Mouse (Mus musculus) cerebellum, postnatal 14 days (tissue): ENCODE results near the gene Sgpp1.
A peak's percentile ranks its signal among the peaks of the same experiment; 100 is the strongest.

Source experiments
- DNase-seq, 2 experiments: peaks; one replicate each; pipeline ENCODE4 v3.0.0; 2021; ENCODE audit warnings: mixed read lengths in 2 of 2

Gene Sgpp1

GRCm38 (mm10) chr12:75735246-75736200, at the start of gene Sgpp1:
Gene Sgpp1 (minus strand): TSS chr12:75735729.
- peak; percentile 85 to 89 for DNase-seq

DNA sequence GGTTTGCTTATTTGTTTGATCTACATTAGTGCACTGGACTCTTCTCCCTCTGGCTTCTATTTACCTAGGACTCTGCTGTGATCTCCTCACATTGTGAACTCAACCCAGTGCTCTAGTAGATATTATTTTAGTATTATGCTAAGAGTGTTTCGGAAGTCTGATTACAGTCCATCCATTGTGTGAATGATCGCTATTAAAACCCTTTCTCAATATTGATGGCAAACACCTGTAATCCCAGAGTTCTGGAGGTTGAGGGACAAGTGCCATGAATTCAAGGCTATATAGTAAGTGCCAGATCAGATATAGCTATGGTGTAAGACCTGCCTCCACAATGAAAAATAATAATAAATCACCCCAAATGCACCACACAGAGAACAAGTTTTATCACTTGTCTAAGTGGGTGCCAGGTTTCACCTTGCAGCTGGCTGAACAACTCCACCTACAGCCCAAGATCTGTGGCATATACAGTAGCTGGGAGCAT, 48.8 kb upstream of the Sgpp1 start:
- no peak for DNase-seq

- DNase-seq, result no peak
Measured at GRCm38 (mm10) chr12:75781995-75782394, 46.5 kb upstream of the Sgpp1 start.

DNA sequence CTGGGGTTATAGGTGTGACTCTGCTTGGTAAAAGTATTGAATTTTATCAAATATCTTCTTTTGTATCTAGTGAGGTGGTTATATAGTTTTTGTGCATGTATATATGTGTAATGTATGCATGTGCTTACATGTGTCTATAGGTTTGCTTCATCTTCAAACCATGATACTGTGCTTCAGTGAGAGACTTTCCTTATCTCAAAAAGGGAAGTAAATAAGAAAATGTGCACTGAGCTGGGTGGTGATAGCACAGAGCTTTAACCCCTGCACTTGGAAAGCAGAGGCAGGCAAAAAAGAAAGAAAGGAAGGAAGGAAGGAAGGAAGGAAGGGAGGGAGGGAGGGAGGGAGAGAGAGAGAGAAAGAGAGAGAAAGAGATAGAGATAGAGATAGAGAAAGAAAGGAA, 45.9 kb upstream of the Sgpp1 start:
- no peak for DNase-seq

GRCm38 (mm10) chr12:75772424-75773034, 37.0 kb upstream of the Sgpp1 start:
- peak; percentile 44 to 73 for DNase-seq

DNA sequence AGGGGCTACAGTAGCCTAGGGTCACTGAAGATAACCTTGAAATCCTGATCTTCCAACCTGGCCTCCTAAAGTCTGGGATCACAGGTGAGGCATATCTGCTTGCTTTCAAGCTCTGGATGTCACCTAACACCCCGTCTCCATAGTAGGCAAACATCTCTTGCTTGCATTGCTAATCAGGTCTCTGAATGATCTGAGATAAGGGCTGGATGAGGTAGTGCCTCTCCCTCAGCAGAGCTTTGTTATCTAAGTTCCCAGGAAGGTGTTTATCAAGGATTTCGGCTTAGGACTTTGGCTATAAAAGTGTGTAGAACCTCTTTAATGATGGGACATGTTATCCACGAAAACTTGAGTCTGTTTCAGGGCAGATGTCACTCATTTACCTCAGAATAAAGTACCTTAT, 35.9 kb upstream of the Sgpp1 start:
- DNase-seq, result no peak

- DNase-seq, result no peak
Measured at GRCm38 (mm10) chr12:75766885-75767317, 31.4 kb upstream of the Sgpp1 start.

GRCm38 (mm10) chr12:75766395-75766794, 30.9 kb upstream of the Sgpp1 start:
- DNase-seq, result no peak

GRCm38 (mm10) chr12:75765751-75766150, 30.2 kb upstream of the Sgpp1 start:
- DNase-seq, result no peak

DNA sequence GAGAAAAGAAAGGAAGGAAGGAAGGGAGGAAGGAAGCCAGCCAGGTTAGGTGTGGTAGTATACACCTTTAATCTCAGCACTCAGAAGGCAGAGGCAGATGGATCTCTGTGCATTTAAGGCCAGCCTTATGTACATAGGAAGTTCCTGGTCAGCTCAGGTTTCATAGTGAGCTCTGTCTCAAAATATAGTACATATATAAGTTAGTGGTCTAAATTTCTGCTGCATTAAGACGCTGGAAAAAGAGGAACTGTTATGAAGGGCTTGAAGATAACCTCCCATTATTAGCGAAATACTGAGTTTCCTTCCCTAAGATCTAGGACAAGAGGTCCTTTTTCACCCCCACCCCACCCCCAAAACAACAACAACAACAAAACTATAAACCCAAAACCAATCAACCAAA, 20.9 kb upstream of the Sgpp1 start:
- DNase-seq, result no peak

- no peak for DNase-seq
Measured at GRCm38 (mm10) chr12:75753730-75754129, 18.2 kb upstream of the Sgpp1 start.

DNA sequence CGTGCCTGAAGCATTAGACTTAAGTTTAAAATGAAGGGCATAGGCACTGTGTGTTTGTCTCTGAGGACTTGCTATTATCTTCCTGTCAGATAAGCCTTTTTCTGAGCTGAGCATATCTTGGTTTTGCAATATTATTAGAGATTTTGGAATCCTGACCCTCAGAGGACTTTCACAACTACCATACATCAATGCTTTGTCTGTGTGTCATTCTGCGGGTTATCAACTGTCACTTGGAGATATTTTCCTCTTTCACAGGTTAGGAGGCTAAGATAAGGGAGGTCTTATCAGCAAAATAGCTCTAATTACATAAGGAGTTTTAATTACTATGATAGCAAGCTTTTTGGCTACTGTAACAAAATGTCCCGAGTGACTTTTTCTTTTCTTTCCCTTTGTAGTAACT, 16.5 kb upstream of the Sgpp1 start:
- DNase-seq, result no peak

DNA sequence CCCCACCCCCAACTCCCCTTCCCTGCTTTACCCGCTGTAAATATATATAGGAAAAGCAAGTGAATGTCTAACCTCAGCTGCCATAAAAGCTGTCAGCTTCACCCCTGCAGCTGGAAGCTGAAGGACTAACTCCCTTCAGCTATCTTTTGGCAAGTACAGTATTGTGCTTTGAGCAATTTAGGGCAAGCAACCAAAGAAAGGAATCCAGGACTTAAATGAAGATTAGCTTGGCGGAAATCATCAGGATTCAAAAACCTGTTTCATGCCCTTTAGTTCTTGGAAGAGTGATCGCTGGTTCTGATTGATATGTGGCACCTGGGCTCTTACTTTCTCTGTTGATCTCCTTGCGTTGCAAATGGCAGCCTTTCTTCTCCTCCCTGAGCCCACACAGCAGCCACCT, 13.0 kb upstream of the Sgpp1 start:
- no peak for DNase-seq

- DNase-seq, result no peak
Measured at GRCm38 (mm10) chr12:75745697-75746290, 10.3 kb upstream of the Sgpp1 start.

GRCm38 (mm10) chr12:75742101-75742500, 6.6 kb upstream of the Sgpp1 start:
- DNase-seq, result no peak

GRCm38 (mm10) chr12:75741273-75741672, 5.7 kb upstream of the Sgpp1 start:
- no peak for DNase-seq

- DNase-seq, result no peak
Measured at GRCm38 (mm10) chr12:75740451-75740850, 4.9 kb upstream of the Sgpp1 start.

- DNase-seq, result no peak
Measured at GRCm38 (mm10) chr12:75739611-75740010, 4.1 kb upstream of the Sgpp1 start.

DNA sequence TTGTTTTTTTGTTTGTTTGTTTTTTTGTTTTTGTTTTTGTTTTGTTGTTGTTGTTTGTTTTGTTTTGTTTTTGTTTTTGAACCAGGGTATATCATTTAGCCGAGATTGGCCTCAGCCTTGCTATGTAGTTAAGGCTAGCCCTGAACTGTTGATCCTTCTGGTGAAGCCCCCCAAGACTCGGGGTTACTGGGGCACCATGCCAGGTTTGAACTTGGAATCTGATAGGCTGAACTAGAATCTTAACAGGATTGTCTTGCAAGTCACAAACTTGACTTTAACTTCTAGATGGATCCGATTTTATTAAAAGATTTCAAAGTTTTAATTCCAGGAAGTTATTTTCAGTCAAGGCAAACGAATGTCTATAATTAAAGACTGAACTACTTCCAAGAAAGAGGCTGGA, 767 bp upstream of the Sgpp1 start:
- DNase-seq, result peak; percentile 26 to 39

DNA sequence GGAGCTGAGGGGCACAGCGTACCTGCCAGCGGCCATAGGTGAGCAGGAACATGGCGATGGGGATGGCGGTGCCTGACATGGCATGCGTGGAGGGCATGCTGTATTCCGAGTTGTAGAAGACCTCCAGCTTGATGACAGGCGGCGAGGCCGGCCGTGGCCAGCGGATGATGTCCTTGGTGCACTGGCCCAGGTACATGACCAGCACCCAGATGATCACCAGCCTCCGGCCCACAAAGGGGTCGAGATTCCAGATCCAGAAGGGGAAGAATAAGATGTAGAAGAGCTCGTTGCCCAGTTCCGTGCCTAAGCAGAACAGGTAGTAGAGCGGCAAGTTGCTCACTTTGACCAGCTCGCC, 661 bp downstream of the Sgpp1 start:
- no peak for DNase-seq

- no peak for DNase-seq
Measured at GRCm38 (mm10) chr12:75734167-75734566, 1.4 kb downstream of the Sgpp1 start.

DNA sequence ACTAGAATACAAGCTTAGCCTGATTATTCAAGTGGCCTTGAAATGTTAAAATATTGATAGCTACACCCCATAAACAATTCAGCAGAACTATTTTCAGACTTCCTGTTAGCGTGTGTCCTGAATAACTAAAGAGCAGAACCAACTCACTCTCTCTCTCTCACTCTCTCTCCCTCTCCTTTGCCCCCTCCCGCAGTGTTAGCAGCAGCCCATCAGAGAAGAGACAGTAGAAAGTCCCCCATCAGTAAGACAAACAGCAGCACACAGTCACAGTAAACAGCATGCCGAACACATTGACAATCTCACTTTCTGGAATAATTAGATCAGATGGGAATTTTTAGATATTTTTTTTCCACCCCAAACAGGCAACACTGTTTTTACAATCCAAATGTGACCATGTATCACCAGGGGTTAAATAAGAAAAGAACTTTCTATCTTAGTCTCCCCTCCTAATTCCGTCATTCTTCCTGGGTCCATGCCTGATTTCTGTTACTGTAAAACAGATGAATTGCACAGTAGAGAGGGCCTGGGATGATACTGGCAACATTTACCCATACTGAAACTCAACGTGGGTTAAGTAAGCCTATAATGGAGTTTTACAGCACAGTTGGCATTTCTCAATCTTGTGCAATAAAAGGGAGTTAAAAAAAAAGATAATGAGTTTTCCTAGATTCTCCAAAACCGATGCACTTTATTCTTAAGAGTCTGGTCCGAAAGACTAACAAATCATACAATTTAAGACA, 2.0 kb downstream of the Sgpp1 start:
- DNase-seq, result no peak

GRCm38 (mm10) chr12:75731927-75732443, 3.5 kb downstream of the Sgpp1 start:
- DNase-seq, result peak; percentile 12 to 27
